Mouse (Mus musculus): ENCODE measurements around the gene Hhipl1. TPM values are rescaled to one million over a fixed set of nuclear protein-coding genes. Genes with fewer than 3 reads are reported as not detected.

Gene Hhipl1
- polyA plus RNA-seq, 2 experiments = 0.58 to 2.7 TPM

GRCm38 (mm10) chr12:108271351-108272142, 34.5 kb upstream of the Hhipl1 start:
- Histone ChIP-seq H3K36me3 (ENCODE audit: control insufficient read depth, insufficient read depth, low read length) (no peaks in the 10 kb centered on the region), H3K27ac (replicated peaks; ENCODE audit: low read depth, low read length) (no peak overlapping the region), H3K27me3 (ENCODE audit: control insufficient read depth, insufficient read depth, low read length) (no peaks in the 10 kb centered on the region), H3K9ac (ENCODE audit: low read depth, low read length, severe bottlenecking) (no peak overlapping the region), H3K4me2 (replicated peaks; ENCODE audit: low read depth, low read length, severe bottlenecking) (no peak overlapping the region), H3K4me1 (ENCODE audit: control insufficient read depth, insufficient read depth, low read length) (peaks cover 33% of the 10 kb centered on the region), H3K9me3 (ENCODE audit: control insufficient read depth, low read length) (no peaks in the 10 kb centered on the region), H3K4me3 (replicated peaks; ENCODE audit: low read length) (no peak overlapping the region)
- WGBS = 88% methylated on average over 16 of the region's 16 CpGs
- TF ChIP-seq POLR2A (IDR thresholded peaks at IDR 0.05; ENCODE audit: borderline replicate concordance, extremely low read depth, insufficient read depth, insufficient read length) = no peak
- DNase-seq (ENCODE audit: low spot score) (no peak), ATAC-seq (ENCODE audit: low FRiP score, low read depth) (no peak)

DNA sequence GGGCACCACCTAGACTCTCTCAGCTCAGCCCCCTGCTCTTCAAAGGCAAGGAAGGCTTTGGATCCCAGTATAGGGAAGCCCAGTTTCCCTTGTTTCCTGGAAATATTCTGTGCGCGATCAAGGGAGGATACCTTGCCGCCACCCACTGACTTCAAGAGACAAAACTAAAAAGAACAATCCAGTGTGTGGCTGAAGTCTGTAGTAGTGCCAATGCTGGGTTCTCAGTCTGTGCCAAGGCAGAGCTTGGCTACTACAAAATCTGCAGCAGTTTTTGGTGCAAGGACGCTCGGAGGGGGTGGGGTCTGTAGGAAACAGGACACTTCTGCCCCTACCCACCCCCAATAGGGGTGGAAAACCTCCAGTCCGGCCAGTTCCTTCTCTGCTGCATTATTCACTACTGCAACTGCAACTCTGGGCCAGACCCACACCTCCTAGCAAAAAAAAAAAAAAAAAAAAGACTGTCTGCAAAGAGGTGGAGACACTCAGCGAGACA, 33.9 kb upstream of the Hhipl1 start:
- WGBS = 55% methylated on average over 7 of the region's 7 CpGs
- Histone ChIP-seq H3K9ac (ENCODE audit: low read depth, low read length, severe bottlenecking) (no peak overlapping the region), H3K9me3 (ENCODE audit: control insufficient read depth, low read length) (no peaks in the 10 kb centered on the region), H3K4me1 (ENCODE audit: control insufficient read depth, insufficient read depth, low read length) (peaks cover 38% of the 10 kb centered on the region), H3K4me3 (replicated peaks; ENCODE audit: low read length) (no peak overlapping the region), H3K27ac (replicated peaks; ENCODE audit: low read depth, low read length) (no peak overlapping the region), H3K4me2 (replicated peaks; ENCODE audit: low read depth, low read length, severe bottlenecking) (peak overlapping the region; percentile 89), H3K36me3 (ENCODE audit: control insufficient read depth, insufficient read depth, low read length) (no peaks in the 10 kb centered on the region), H3K27me3 (ENCODE audit: control insufficient read depth, insufficient read depth, low read length) (no peaks in the 10 kb centered on the region)
- DNase-seq (ENCODE audit: low spot score) (no peak), ATAC-seq (ENCODE audit: low FRiP score, low read depth) (no peak)
- no peak for TF ChIP-seq POLR2A (IDR thresholded peaks at IDR 0.05; ENCODE audit: borderline replicate concordance, extremely low read depth, insufficient read depth, insufficient read length)

- H3K27ac ChIP-seq (replicated peaks; ENCODE audit: low read depth, low read length) = no peak overlapping the region
- 4% methylated on average over 21 of the region's 21 CpGs for WGBS
- H3K36me3 ChIP-seq (ENCODE audit: control insufficient read depth, insufficient read depth, low read length) = no peaks in the 10 kb centered on the region
- no peak for DNase-seq (ENCODE audit: low spot score)
- peak overlapping the region; percentile 89 for H3K4me2 ChIP-seq (replicated peaks; ENCODE audit: low read depth, low read length, severe bottlenecking)
- H3K4me3 ChIP-seq (replicated peaks; ENCODE audit: low read length) = peak overlapping the region; percentile 71
- no peak for ATAC-seq (ENCODE audit: low FRiP score, low read depth)
- H3K27me3 ChIP-seq (ENCODE audit: control insufficient read depth, insufficient read depth, low read length) = no peaks in the 10 kb centered on the region
- no peaks in the 10 kb centered on the region for H3K9me3 ChIP-seq (ENCODE audit: control insufficient read depth, low read length)
- H3K9ac ChIP-seq (ENCODE audit: low read depth, low read length, severe bottlenecking) = peak overlapping the region; percentile 68
- H3K4me1 ChIP-seq (ENCODE audit: control insufficient read depth, insufficient read depth, low read length) = peaks cover 49% of the 10 kb centered on the region
- TF ChIP-seq POLR2A (IDR thresholded peaks at IDR 0.05; ENCODE audit: borderline replicate concordance, extremely low read depth, insufficient read depth, insufficient read length) = no peak
Observed at GRCm38 (mm10) chr12:108273466-108274312, 32.4 kb upstream of the Hhipl1 start.

DNA sequence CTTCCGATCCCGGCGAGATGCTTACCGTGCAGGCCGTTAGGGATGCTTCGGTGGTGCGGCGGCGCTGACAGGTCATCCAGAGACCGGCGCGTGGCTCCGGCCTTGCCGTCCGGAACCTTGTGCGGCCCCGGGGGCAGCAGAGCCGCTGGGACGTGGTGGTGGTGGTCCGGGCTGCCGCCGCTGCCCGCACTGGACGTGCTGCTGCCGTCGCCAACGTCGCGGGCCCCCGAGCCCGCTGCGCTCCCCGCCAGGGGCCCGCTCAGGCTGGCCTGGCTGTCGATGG, 31.8 kb upstream of the Hhipl1 start:
- peak overlapping the region; percentile 71 for H3K4me3 ChIP-seq (replicated peaks; ENCODE audit: low read length)
- DNase-seq (ENCODE audit: low spot score) = no peak
- TF ChIP-seq POLR2A (IDR thresholded peaks at IDR 0.05; ENCODE audit: borderline replicate concordance, extremely low read depth, insufficient read depth, insufficient read length) = no peak
- H3K27me3 ChIP-seq (ENCODE audit: control insufficient read depth, insufficient read depth, low read length) = no peaks in the 10 kb centered on the region
- H3K9ac ChIP-seq (ENCODE audit: low read depth, low read length, severe bottlenecking) = peak overlapping the region; percentile 68
- peaks cover 49% of the 10 kb centered on the region for H3K4me1 ChIP-seq (ENCODE audit: control insufficient read depth, insufficient read depth, low read length)
- no peaks in the 10 kb centered on the region for H3K9me3 ChIP-seq (ENCODE audit: control insufficient read depth, low read length)
- H3K4me2 ChIP-seq (replicated peaks; ENCODE audit: low read depth, low read length, severe bottlenecking) = peak overlapping the region; percentile 89
- H3K36me3 ChIP-seq (ENCODE audit: control insufficient read depth, insufficient read depth, low read length) = no peaks in the 10 kb centered on the region
- ATAC-seq (ENCODE audit: low FRiP score, low read depth) = no peak
- under 1% methylated on average over 31 of the region's 35 CpGs for WGBS
- H3K27ac ChIP-seq (replicated peaks; ENCODE audit: low read depth, low read length) = no peak overlapping the region

DNA sequence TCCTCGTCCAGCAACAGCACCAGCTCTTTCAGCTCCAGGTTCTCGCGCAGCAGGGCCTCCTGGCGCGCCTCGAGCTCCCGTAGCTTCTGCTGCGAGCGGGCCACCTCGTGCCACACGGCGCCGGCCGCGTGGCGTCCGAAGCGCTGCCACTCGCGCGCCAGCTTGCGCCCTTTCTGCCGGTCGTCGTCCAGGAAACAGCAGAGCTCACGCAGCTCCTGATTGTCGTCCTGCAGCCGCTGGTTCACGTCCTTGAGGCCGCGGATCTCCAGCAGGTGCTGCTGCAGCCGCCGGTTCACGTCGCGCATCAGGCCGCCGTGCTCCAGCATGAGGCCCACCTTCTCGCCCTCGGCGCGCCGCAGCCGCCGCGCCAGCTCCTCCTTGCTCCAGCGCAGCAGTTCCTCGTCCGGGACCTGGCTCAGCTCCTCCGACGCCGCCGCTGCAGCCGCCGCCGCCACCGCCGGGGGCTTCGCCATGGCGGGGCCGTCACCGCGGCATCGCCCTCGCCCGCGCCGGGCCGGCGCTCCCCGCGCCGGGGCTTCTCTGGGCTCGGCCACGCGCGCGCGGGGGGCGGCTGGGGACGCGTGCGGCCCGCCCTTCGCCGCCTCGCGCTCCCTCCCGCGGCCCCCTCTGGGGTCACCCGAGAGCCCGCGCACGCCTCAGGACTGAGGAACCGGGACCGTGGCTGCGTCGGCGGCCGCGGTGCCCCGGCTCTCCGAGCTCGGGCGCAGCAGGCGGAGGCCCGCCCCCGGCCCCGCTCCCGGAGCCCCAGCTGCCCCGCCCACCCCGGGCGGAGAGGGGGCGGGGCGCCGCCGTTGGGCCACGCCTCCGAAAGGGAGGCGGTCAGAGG, 31.2 kb upstream of the Hhipl1 start, which contains the start of gene Ccdc85c:
Gene Ccdc85c, minus strand, starts transcription at position 765 of the 847 bp plus-strand sequence.
- H3K4me1 ChIP-seq (ENCODE audit: control insufficient read depth, insufficient read depth, low read length) = peaks cover 49% of the 10 kb centered on the region
- DNase-seq (ENCODE audit: low spot score) = no peak
- WGBS = 0% methylated on average over 53 of the region's 120 CpGs
- peak within 1 kb of the TSS; percentile 89 for H3K4me2 ChIP-seq (replicated peaks; ENCODE audit: low read depth, low read length, severe bottlenecking)
- ATAC-seq (ENCODE audit: low FRiP score, low read depth) = peak; percentile 3; the same call in 1 of the 2 replicates
- H3K9me3 ChIP-seq (ENCODE audit: control insufficient read depth, low read length) = no peaks in the 10 kb centered on the region
- H3K9ac ChIP-seq (ENCODE audit: low read depth, low read length, severe bottlenecking) = peak within 1 kb of the TSS; percentile 68
- 0 out of 2 replicates have a peak, but pooled peaks have one; percentile 48 for TF ChIP-seq POLR2A (IDR thresholded peaks at IDR 0.05; ENCODE audit: borderline replicate concordance, extremely low read depth, insufficient read depth, insufficient read length)
- H3K36me3 ChIP-seq (ENCODE audit: control insufficient read depth, insufficient read depth, low read length) = no peaks in the 10 kb centered on the region
- peak within 1 kb of the TSS; percentile 82 for H3K27ac ChIP-seq (replicated peaks; ENCODE audit: low read depth, low read length)
- H3K27me3 ChIP-seq (ENCODE audit: control insufficient read depth, insufficient read depth, low read length) = no peaks in the 10 kb centered on the region
- H3K4me3 ChIP-seq (replicated peaks; ENCODE audit: low read length) = peak within 1 kb of the TSS; percentile 71
